Mouse (Mus musculus) heart, embryonic 16.5 days (tissue): Measurements from ENCODE around the gene Tecpr2. TPM values are rescaled to one million over a fixed set of nuclear protein-coding genes. Genes with fewer than 3 reads are reported as not detected.
"Not testable (repeated sequence)": the region's sequence is repeated elsewhere in the genome, so short reads cannot be mapped to it uniquely, and the experiment has no call there.

ENCODE experiments used
- ATAC-seq: fragments of 200-750 bp; cut with Nextera tagmentation; replicated peaks from 2 replicates; pipeline ENCODE4 v1.8.0; 2017; ENCODE audit warnings: moderate number of reproducible peaks; ENCODE audit not compliant: insufficient read depth, low FRiP score; ENCODE audit errors: extremely low read depth
- H3K27ac ChIP-seq: fragments of 300-500 bp; sonication (generic); 2 replicates; pipeline ENCODE4 v1.5.1; 2014; ENCODE audit warnings: mild to moderate bottlenecking, low read length, control low read depth, moderate library complexity
- H3K27me3 ChIP-seq: fragments of 300-500 bp; sonication (generic); 2 replicates; pipeline ENCODE4 v1.6.1; 2014; ENCODE audit warnings: low read length, mixed read lengths; ENCODE audit not compliant: control insufficient read depth, insufficient read depth
- H3K36me3 ChIP-seq: fragments of 300-500 bp; sonication (generic); 2 replicates; pipeline ENCODE4 v1.6.1; 2014; ENCODE audit not compliant: control insufficient read depth, insufficient read depth
- H3K4me1 ChIP-seq: fragments of 300-500 bp; sonication (generic); 2 replicates; pipeline ENCODE4 v1.6.1; 2014; ENCODE audit warnings: low read length, mixed read lengths; ENCODE audit not compliant: control insufficient read depth, insufficient read depth
- H3K4me2 ChIP-seq: fragments of 300-500 bp; sonication (generic); 2 replicates; pipeline ENCODE4 v1.6.1; 2014; ENCODE audit warnings: low read depth, mild to moderate bottlenecking, control low read depth, low read length
- H3K4me3 ChIP-seq: fragments of 300-500 bp; sonication (generic); 2 replicates; pipeline ENCODE4 v1.5.1; 2014; ENCODE audit warnings: mild to moderate bottlenecking, control low read depth, low read length
- H3K9ac ChIP-seq: fragments of 300-500 bp; sonication (generic); 2 replicates; pipeline ENCODE4 v1.6.1; 2014; ENCODE audit warnings: low read length, control low read depth
- H3K9me3 ChIP-seq: fragments of 300-500 bp; sonication (generic); replicated peaks from 2 replicates; pipeline ENCODE4 v1.6.1; 2016; ENCODE audit warnings: low read length; ENCODE audit not compliant: control insufficient read depth
- WGBS: fragments of 180-500 bp; shearing (Covaris S2); extraction: QIAGEN DNeasy Blood & Tissue Kit; methylation state at CpG from one replicate; pipeline ENCODE4 v1.1.7; 2014; 5-methylcytosine and 5-hydroxymethylcytosine counted together
- polyA plus RNA-seq: library from polyadenylated mRNA; unstranded; fragments of >200 nt; fragmentation: Nextera tagmentation; extraction: Ambion mirVana; gene quantifications from 2 replicates; pipeline ENCODE4 v1.2.1, GENCODE M21; 2015

The Tecpr2 gene
- polyA plus RNA-seq, 1 experiment from 2014 or later, result 2.2 TPM

DNA sequence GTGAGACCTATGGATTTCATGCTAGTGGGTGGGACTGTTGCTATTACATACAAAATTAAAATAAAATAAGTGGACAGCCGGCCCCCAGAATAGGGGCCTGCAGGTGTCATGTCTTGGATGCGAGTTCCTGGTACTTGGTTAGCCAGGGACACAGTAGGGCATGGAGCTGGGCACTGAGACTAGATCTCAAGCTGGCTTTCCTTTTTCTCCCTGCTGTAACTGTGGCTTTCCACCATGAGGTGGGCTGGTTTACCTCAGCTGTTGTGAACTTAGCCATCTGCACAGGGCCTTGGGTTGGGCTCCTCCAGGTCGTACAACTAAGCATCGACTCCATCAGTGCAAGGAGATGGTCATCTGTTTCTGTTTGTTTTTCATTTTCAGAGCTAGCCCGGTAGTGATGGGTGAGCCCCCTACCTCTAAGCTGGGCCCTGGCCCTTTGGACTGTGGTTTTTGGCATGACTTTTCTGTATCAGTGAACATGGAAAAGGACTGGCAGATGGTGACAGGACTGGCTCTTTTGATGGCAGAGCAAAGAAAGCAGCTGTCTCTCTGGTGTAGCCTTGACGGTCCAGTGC is 42.8 kb upstream of the Tecpr2 start:
- H3K27me3 ChIP-seq, result no peaks in the 10 kb centered on the region
- WGBS, result 78% methylated on average over 6 of the region's 6 CpGs
- ATAC-seq, result no peak
- H3K9ac ChIP-seq, result peak overlapping the region; percentile 83
- peak overlapping the region; percentile 84 for H3K4me3 ChIP-seq
- no peaks in the 10 kb centered on the region for H3K9me3 ChIP-seq
- peak overlapping the region; percentile 79 for H3K4me2 ChIP-seq
- H3K4me1 ChIP-seq, result peaks cover 18% of the 10 kb centered on the region
- no peaks in the 10 kb centered on the region for H3K36me3 ChIP-seq
- no peak overlapping the region; the same call in 1 of the 2 replicates for H3K27ac ChIP-seq

DNA sequence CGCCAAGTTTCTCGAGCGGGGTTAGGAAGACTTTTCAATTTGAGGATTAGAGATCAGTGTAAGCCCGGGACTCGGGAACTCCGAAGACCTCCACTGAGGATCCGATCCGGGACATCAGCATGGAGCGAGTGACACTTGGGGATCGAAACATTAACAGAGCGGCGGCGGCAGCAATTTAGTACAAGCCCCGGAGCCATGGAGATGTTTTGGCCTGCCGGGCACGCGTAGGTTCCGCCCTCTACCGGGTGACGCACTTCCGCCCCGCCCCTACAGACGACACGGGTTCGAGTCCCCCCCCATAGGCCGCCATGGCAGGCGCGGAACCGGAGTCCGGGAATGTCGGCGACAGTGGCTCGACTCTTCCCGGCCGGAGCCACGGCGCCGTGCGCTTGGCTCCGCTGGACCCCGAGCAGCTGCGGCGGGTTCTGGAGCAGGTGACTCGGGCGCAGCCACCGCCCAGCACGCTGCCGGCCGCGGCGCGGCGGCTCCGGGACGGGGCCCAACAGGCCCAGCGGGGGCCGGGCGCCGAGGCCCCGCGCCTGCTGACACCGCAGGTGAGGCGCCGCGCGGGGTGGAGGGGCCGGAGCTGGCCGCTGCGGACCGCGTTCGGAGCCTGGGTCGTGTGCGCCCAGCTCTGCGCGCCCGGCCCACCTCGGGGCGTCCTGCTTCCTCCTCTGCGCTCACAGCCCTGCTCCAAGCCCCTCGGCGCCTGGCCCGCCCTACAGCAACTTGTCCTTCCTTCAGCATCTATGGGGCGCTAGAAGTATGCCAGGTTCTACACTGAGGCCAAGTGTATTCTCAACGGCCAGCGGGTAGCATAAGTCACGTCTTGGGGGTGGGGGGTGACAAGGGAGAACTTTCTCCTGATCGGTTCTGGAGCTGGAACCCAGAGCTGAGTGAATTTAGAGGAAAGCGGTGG is 38.8 kb upstream of the Tecpr2 start, which contains the start of gene Zfp839:
Gene Zfp839 (plus strand): TSS at position 244 of the 919 bp plus-strand sequence.
- Histone ChIP-seq H3K4me3 (peak within 1 kb of the TSS; percentile 89), H3K4me2 (peak within 1 kb of the TSS; percentile 86), H3K9me3 (no peaks in the 10 kb centered on the region), H3K36me3 (peaks cover 2% of the 10 kb centered on the region; the same call in 1 of the 2 replicates), H3K27ac (peak within 1 kb of the TSS; percentile 83), H3K4me1 (peaks cover 21% of the 10 kb centered on the region), H3K27me3 (no peaks in the 10 kb centered on the region), H3K9ac (peak within 1 kb of the TSS; percentile 94)
- ATAC-seq, result peak; percentile 77
- WGBS, result under 1% methylated on average over 89 of the region's 89 CpGs

DNA sequence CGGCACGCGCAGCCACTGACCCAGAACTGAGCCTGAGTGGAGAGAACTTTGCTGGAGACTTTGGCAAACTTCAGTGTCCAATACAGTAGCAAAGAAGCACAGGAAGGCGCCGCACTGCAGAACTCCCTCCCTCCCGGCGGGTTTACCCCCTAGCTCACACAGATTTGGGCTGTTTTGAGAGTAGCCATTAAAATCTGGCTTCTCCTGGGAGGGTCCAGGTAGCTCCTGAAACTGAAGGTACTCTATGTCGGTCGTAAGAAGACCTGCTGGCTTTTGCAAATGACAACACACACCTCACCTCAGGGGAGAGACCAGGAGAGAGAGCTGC is 38.2 kb upstream of the Tecpr2 start:
- Histone ChIP-seq H3K4me1 (peaks cover 19% of the 10 kb centered on the region), H3K27me3 (no peaks in the 10 kb centered on the region), H3K4me3 (peak overlapping the region; percentile 89), H3K9me3 (no peaks in the 10 kb centered on the region), H3K4me2 (peak overlapping the region; percentile 86), H3K36me3 (peaks cover 8% of the 10 kb centered on the region), H3K9ac (peak overlapping the region; percentile 94), H3K27ac (peak overlapping the region; percentile 83)
- ATAC-seq, result no peak; the same call in 1 of the 2 replicates
- WGBS, result 13% methylated on average over 9 of the region's 9 CpGs

DNA sequence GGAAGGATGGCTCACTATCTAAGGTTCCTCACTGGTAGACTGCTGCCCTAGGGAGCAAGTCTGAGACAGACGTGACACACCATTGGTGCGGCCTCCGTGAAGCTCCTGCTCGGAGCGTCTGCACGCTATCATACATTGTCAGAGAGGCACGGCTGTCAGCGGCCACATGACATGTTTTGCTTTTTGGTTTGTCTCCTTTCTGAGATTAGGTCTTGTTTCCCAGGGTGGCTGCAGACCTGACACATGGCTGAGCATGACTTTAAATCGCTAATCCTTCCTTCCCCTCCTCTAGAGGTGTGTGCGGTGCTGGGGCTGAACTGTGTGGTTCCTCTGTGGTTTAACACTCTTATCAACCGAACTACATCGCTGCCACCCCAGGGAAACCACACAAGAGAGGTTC is 37.6 kb upstream of the Tecpr2 start:
- H3K4me2 ChIP-seq, result peak overlapping the region; percentile 86
- H3K9ac ChIP-seq, result peak overlapping the region; percentile 94
- peak overlapping the region; percentile 83; the same call in 1 of the 2 replicates for H3K27ac ChIP-seq
- H3K4me1 ChIP-seq, result peaks cover 14% of the 10 kb centered on the region
- peak overlapping the region; percentile 89 for H3K4me3 ChIP-seq
- H3K36me3 ChIP-seq, result peaks cover 9% of the 10 kb centered on the region
- H3K9me3 ChIP-seq, result no peaks in the 10 kb centered on the region
- WGBS, result 35% methylated on average over 12 of the region's 12 CpGs
- H3K27me3 ChIP-seq, result no peaks in the 10 kb centered on the region
- no peak for ATAC-seq

DNA sequence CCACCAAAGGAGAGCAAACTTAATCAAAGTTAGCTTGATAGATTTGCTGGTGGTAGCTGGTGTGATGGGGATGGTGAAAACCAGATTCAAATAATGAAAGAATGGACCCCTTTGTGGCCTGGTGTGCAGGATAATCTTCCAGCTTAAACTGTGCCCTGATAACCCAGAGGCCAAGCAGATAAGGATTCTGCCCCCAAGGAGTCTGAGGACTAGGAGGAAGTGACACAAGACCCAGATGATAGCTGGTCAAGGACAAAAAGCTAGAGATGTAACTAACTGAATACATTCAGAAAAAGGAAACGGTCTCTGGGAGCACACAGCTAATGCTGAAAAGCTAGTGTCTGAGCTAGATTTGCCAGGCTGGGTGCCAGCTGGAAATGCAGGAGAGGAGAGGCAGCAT is 37.1 kb upstream of the Tecpr2 start:
- Histone ChIP-seq H3K9ac (no peak overlapping the region; the same call in 1 of the 2 replicates), H3K4me3 (no peak overlapping the region)

DNA sequence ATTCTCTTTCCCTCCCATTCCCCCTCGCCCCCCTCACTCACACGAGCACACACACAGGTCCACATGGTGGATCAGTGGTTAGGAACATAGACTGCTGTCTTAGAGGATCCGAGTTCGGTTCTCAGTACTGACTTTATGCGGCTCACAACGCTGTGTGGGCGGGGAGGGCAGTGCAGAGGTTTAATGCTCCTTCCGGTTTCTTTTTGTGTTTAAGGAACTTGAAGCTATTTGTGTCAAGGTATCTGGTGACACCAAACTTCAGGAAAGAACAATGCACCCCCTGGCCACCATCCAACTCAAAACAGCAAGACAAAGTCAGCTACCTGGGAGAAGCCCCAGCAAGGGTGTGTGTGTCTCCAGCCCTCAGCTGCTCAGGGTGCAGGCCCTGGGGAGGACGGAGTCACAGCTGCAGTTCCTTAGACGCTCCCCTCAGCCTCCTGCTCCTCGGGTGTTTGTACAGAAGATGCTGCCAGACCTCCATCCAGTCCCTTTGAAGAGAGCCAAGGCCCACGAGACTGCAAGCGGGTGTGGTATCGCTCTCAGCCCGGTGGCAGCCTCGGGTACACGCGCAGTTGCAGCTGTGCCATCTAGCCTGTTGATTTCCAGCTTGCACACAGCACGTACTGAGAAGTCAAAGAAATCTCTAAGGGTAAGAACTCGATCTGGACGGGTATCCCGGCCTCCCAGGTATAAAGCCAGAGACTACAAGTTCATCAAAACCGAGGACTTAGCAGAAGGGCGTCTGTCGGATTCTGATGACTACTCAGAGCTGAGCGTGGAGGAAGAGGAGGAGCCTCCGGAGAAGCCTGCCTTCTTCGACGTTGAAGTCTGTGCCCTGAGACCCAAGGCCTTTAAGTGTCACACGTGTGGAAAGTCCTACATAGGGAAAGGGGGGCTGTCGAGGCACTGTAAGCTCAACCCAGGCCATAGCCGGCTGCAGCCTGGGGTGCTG is 34.0 kb upstream of the Tecpr2 start:
- no peak overlapping the region for H3K27ac ChIP-seq
- H3K4me3 ChIP-seq, result no peak overlapping the region
- WGBS, result 80% methylated on average over 32 of the region's 32 CpGs
- H3K4me2 ChIP-seq, result no peak overlapping the region
- ATAC-seq, result no peak
- H3K9ac ChIP-seq, result no peak overlapping the region
- peaks cover 9% of the 10 kb centered on the region for H3K36me3 ChIP-seq
- no peaks in the 10 kb centered on the region for H3K9me3 ChIP-seq
- peaks cover 17% of the 10 kb centered on the region for H3K4me1 ChIP-seq
- no peaks in the 10 kb centered on the region for H3K27me3 ChIP-seq

More for the DNA sequence above, 37.1 kb upstream of the Tecpr2 start:
- ATAC-seq, result no peak
- Histone ChIP-seq H3K27me3 (no peaks in the 10 kb centered on the region), H3K36me3 (peaks cover 9% of the 10 kb centered on the region), H3K9me3 (no peaks in the 10 kb centered on the region), H3K4me1 (peaks cover 14% of the 10 kb centered on the region), H3K4me2 (peak overlapping the region; percentile 86; the same call in 1 of the 2 replicates), H3K27ac (no peak overlapping the region)
- WGBS, result 63% methylated on average over 1 of the region's 1 CpGs

DNA sequence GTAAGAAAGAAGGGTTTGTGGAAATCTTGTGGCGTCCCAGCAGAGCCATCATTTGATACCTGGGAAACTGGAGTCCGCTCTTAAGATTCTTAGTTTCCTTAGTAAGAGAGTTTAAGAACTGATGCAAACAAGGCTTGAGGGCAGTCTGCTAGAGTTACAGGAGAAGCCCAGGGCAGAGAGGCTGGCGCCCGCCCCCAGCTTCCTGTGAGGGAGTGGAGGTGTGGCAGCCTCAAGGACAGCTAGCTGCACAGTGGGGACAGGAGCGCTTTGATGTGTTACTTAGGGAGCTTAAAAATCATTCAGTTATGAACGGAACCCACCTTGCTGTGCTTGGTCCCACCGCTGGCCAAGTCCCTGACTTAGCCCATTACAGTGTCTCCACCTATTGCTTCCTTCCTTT is 31.9 kb upstream of the Tecpr2 start:
- WGBS, result 68% methylated on average over 7 of the region's 7 CpGs
- H3K27me3 ChIP-seq, result no peaks in the 10 kb centered on the region
- peaks cover 4% of the 10 kb centered on the region; the same call in 1 of the 2 replicates for H3K4me1 ChIP-seq
- no peak overlapping the region for H3K9ac ChIP-seq
- ATAC-seq, result no peak
- H3K27ac ChIP-seq, result no peak overlapping the region
- H3K4me3 ChIP-seq, result no peak overlapping the region
- H3K9me3 ChIP-seq, result no peaks in the 10 kb centered on the region
- no peak overlapping the region for H3K4me2 ChIP-seq
- peaks cover 9% of the 10 kb centered on the region for H3K36me3 ChIP-seq

DNA sequence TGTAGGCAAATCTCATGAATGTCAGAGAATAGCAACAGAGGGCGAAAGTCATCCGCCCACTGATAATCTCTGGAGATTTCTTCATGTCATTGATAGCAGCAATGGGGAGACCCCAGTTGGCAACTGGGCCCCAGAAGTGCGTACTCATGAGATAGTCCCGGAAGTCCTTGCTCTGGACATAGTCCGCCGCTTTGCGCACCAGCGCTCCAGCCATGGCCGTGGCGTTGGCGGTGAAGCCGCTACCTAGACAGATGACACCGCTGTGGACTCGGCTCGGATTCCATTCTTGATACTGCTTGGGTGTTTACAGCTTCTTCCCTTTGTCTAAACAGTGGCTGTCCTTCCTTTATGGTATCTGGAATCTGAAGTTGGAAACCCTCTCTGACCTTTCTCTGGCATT is 30.4 kb upstream of the Tecpr2 start:
- not testable (repeated sequence) for H3K27me3 ChIP-seq, H3K27ac ChIP-seq, H3K4me3 ChIP-seq, H3K4me1 ChIP-seq, ATAC-seq, H3K9ac ChIP-seq, H3K9me3 ChIP-seq, H3K4me2 ChIP-seq
- 93% methylated on average over 15 of the region's 15 CpGs for WGBS
- peaks cover 10% of the 10 kb centered on the region for H3K36me3 ChIP-seq
